Mouse (Mus musculus): ENCODE results near the gene Mtmr11. TPM values are rescaled to one million over a fixed set of nuclear protein-coding genes. Genes with fewer than 3 reads are reported as not detected.

The Mtmr11 gene
- polyA plus RNA-seq, 1 experiment from 2014 or later, result 12.5 TPM

GRCm38 (mm10) chr3:96175251-96175650, 13.4 kb downstream of the Mtmr11 start:
- no peak overlapping the region for H3K4me3 ChIP-seq
- H3K27me3 ChIP-seq (replicated peaks; ENCODE audit: low read depth, poor library complexity, severe bottlenecking), result no peaks in the 10 kb centered on the region
- H3K36me3 ChIP-seq (replicated peaks), result peaks cover 61% of the 10 kb centered on the region
- WGBS, result 93% methylated on average over 6 of the region's 6 CpGs
- peaks cover 36% of the 10 kb centered on the region for H3K4me1 ChIP-seq
- DNase-seq (ENCODE audit: low spot score), result no peak
- no peak overlapping the region for H3K27ac ChIP-seq (replicated peaks)
- H3K9me3 ChIP-seq, result no peaks in the 10 kb centered on the region

- no peaks in the 10 kb centered on the region for H3K27me3 ChIP-seq (replicated peaks; ENCODE audit: low read depth, poor library complexity, severe bottlenecking)
- H3K27ac ChIP-seq (replicated peaks), result no peak overlapping the region
- peaks cover 46% of the 10 kb centered on the region for H3K4me1 ChIP-seq
- peaks cover 57% of the 10 kb centered on the region for H3K36me3 ChIP-seq (replicated peaks)
- WGBS, result 92% methylated on average over 4 of the region's 4 CpGs
- H3K9me3 ChIP-seq, result no peaks in the 10 kb centered on the region
- no peak overlapping the region for H3K4me3 ChIP-seq
- no peak for DNase-seq (ENCODE audit: low spot score)
Measured at GRCm38 (mm10) chr3:96178427-96178826, 16.6 kb downstream of the Mtmr11 start.

- peaks cover 53% of the 10 kb centered on the region for H3K36me3 ChIP-seq (replicated peaks)
- no peak overlapping the region for H3K4me3 ChIP-seq
- no peak for DNase-seq (ENCODE audit: low spot score)
- H3K27me3 ChIP-seq (replicated peaks; ENCODE audit: low read depth, poor library complexity, severe bottlenecking), result no peaks in the 10 kb centered on the region
- 84% methylated on average over 2 of the region's 2 CpGs for WGBS
- H3K27ac ChIP-seq (replicated peaks), result no peak overlapping the region
- H3K4me1 ChIP-seq, result peaks cover 44% of the 10 kb centered on the region
- H3K9me3 ChIP-seq, result no peaks in the 10 kb centered on the region
Measured at GRCm38 (mm10) chr3:96178902-96179301, 17.1 kb downstream of the Mtmr11 start.

GRCm38 (mm10) chr3:96179531-96179930, 17.7 kb downstream of the Mtmr11 start:
- Histone ChIP-seq H3K27me3 (replicated peaks; ENCODE audit: low read depth, poor library complexity, severe bottlenecking) (no peaks in the 10 kb centered on the region), H3K27ac (replicated peaks) (no peak overlapping the region), H3K4me1 (peaks cover 40% of the 10 kb centered on the region), H3K36me3 (replicated peaks) (peaks cover 47% of the 10 kb centered on the region), H3K9me3 (no peaks in the 10 kb centered on the region), H3K4me3 (no peak overlapping the region)
- DNase-seq (ENCODE audit: low spot score), result no peak
- WGBS, result 75% methylated on average over 4 of the region's 4 CpGs

- H3K9me3 ChIP-seq, result no peaks in the 10 kb centered on the region
- peak within 1 kb of the TSS; percentile 76 for H3K27ac ChIP-seq (replicated peaks)
- peaks cover 35% of the 10 kb centered on the region for H3K4me1 ChIP-seq
- peaks cover 33% of the 10 kb centered on the region for H3K36me3 ChIP-seq (replicated peaks)
- peak; percentile 60 for DNase-seq (ENCODE audit: low spot score)
- H3K27me3 ChIP-seq (replicated peaks; ENCODE audit: low read depth, poor library complexity, severe bottlenecking), result no peaks in the 10 kb centered on the region
- under 1% methylated on average over 19 of the region's 23 CpGs for WGBS
- peak within 1 kb of the TSS; percentile 62 for H3K4me3 ChIP-seq
Measured at GRCm38 (mm10) chr3:96180727-96181477, 19.1 kb downstream of the Mtmr11 start, which contains the start of gene Sv2a. TSS of gene Sv2a (plus strand) at chr3:96181151.

GRCm38 (mm10) chr3:96181510-96182381, 19.9 kb downstream of the Mtmr11 start:
- Histone ChIP-seq H3K27ac (replicated peaks) (peak overlapping the region; percentile 63), H3K9me3 (no peaks in the 10 kb centered on the region), H3K4me3 (peak overlapping the region; percentile 62), H3K27me3 (replicated peaks; ENCODE audit: low read depth, poor library complexity, severe bottlenecking) (no peaks in the 10 kb centered on the region), H3K36me3 (replicated peaks) (peaks cover 24% of the 10 kb centered on the region), H3K4me1 (peaks cover 35% of the 10 kb centered on the region)
- DNase-seq (ENCODE audit: low spot score), result peak; percentile 32
- WGBS, result 36% methylated on average over 12 of the region's 12 CpGs

GRCm38 (mm10) chr3:96182382-96182776, 20.6 kb downstream of the Mtmr11 start:
- Histone ChIP-seq H3K36me3 (replicated peaks) (peaks cover 19% of the 10 kb centered on the region), H3K27me3 (replicated peaks; ENCODE audit: low read depth, poor library complexity, severe bottlenecking) (no peaks in the 10 kb centered on the region), H3K9me3 (no peaks in the 10 kb centered on the region), H3K4me1 (peaks cover 35% of the 10 kb centered on the region), H3K27ac (replicated peaks) (peak overlapping the region; percentile 63), H3K4me3 (peak overlapping the region; percentile 62; the same call in 1 of the 2 replicates)
- no peak for DNase-seq (ENCODE audit: low spot score)
- WGBS, result 27% methylated on average over 4 of the region's 4 CpGs

- Histone ChIP-seq H3K9me3 (no peaks in the 10 kb centered on the region), H3K27me3 (replicated peaks; ENCODE audit: low read depth, poor library complexity, severe bottlenecking) (peaks cover 6% of the 10 kb centered on the region; the same call in 1 of the 2 replicates), H3K4me1 (peaks cover 27% of the 10 kb centered on the region), H3K36me3 (replicated peaks) (peaks cover 8% of the 10 kb centered on the region), H3K27ac (replicated peaks) (no peak overlapping the region), H3K4me3 (peak overlapping the region; percentile 11; the same call in 1 of the 2 replicates)
- peak; percentile 44 for DNase-seq (ENCODE audit: low spot score)
- 53% methylated on average over 12 of the region's 12 CpGs for WGBS
Measured at GRCm38 (mm10) chr3:96192977-96193376, 31.2 kb downstream of the Mtmr11 start.

GRCm38 (mm10) chr3:96194966-96195365, 33.2 kb downstream of the Mtmr11 start:
- Histone ChIP-seq H3K4me3 (no peak overlapping the region), H3K9me3 (no peaks in the 10 kb centered on the region), H3K4me1 (peaks cover 34% of the 10 kb centered on the region), H3K27ac (replicated peaks) (no peak overlapping the region), H3K36me3 (replicated peaks) (peaks cover 8% of the 10 kb centered on the region), H3K27me3 (replicated peaks; ENCODE audit: low read depth, poor library complexity, severe bottlenecking) (peaks cover 13% of the 10 kb centered on the region; the same call in 1 of the 2 replicates)
- no peak for DNase-seq (ENCODE audit: low spot score)
- whole genome bisulfite sequencing, result 88% methylated on average over 10 of the region's 10 CpGs

GRCm38 (mm10) chr3:96195616-96196313, 34.0 kb downstream of the Mtmr11 start:
- Histone ChIP-seq H3K4me3 (peak overlapping the region; percentile 74; the same call in 1 of the 2 replicates), H3K27ac (replicated peaks) (0 out of 2 replicates have a peak overlapping the region, but pooled peaks have one; percentile 97), H3K4me1 (peaks cover 34% of the 10 kb centered on the region), H3K27me3 (replicated peaks; ENCODE audit: low read depth, poor library complexity, severe bottlenecking) (peaks cover 13% of the 10 kb centered on the region; the same call in 1 of the 2 replicates), H3K9me3 (no peaks in the 10 kb centered on the region), H3K36me3 (replicated peaks) (peaks cover 8% of the 10 kb centered on the region)
- DNase-seq (ENCODE audit: low spot score), result no peak
- WGBS, result 90% methylated on average over 11 of the region's 11 CpGs

- H3K4me1 ChIP-seq, result peaks cover 34% of the 10 kb centered on the region
Measured at GRCm38 (mm10) chr3:96196437-96197128, 34.8 kb downstream of the Mtmr11 start.

More at GRCm38 (mm10) chr3:96196437-96197128, 34.8 kb downstream of the Mtmr11 start:
- peaks cover 8% of the 10 kb centered on the region for H3K36me3 ChIP-seq (replicated peaks)
- 22% methylated on average over 27 of the region's 27 CpGs for WGBS
- no peaks in the 10 kb centered on the region for H3K9me3 ChIP-seq
- peaks cover 13% of the 10 kb centered on the region; the same call in 1 of the 2 replicates for H3K27me3 ChIP-seq (replicated peaks; ENCODE audit: low read depth, poor library complexity, severe bottlenecking)
- H3K27ac ChIP-seq (replicated peaks), result peak overlapping the region; percentile 97
- DNase-seq (ENCODE audit: low spot score), result no peak
- peak overlapping the region; percentile 74 for H3K4me3 ChIP-seq
